Mouse (Mus musculus) embryonic facial prominence, embryonic 15.5 days (tissue): ENCODE data around the gene Als2. TPM values are rescaled to one million over a fixed set of nuclear protein-coding genes. Genes with fewer than 3 reads are reported as not detected.

ENCODE experiments used
- ATAC-seq: fragments of 200-750 bp; cut with Nextera tagmentation; 2 replicates; pipeline ENCODE4 v1.8.0; 2017; ENCODE audit warnings: low read depth, moderate TSS enrichment; ENCODE audit not compliant: insufficient number of reproducible peaks, low FRiP score, low TSS enrichment
- H3K27ac ChIP-seq: fragments of 300-500 bp; sonication (generic); replicated peaks from 2 replicates; pipeline ENCODE4 v1.5.1; 2015; ENCODE audit warnings: mild to moderate bottlenecking, inconsistent platforms
- H3K27me3 ChIP-seq: fragments of 300-500 bp; sonication (generic); 2 replicates; pipeline ENCODE4 v1.6.1; 2015; ENCODE audit warnings: inconsistent platforms
- H3K36me3 ChIP-seq: fragments of 300-500 bp; sonication (generic); 2 replicates; pipeline ENCODE4 v1.6.1; 2015; ENCODE audit warnings: mild to moderate bottlenecking, inconsistent platforms
- H3K4me1 ChIP-seq: fragments of 300-500 bp; sonication (generic); 2 replicates; pipeline ENCODE4 v1.6.1; 2015; ENCODE audit warnings: inconsistent platforms
- H3K4me2 ChIP-seq: fragments of 300-500 bp; sonication (generic); replicated peaks from 2 replicates; pipeline ENCODE4 v1.6.1; 2015; ENCODE audit warnings: mild to moderate bottlenecking, inconsistent platforms
- H3K4me3 ChIP-seq: fragments of 300-500 bp; sonication (generic); replicated peaks from 2 replicates; pipeline ENCODE4 v1.5.1; 2015; ENCODE audit warnings: mild to moderate bottlenecking, inconsistent platforms
- H3K9ac ChIP-seq: fragments of 300-500 bp; sonication (generic); 2 replicates; pipeline ENCODE4 v1.6.1; 2015; ENCODE audit warnings: inconsistent platforms
- H3K9me3 ChIP-seq: fragments of 300-500 bp; sonication (generic); replicated peaks from 2 replicates; pipeline ENCODE4 v1.6.1; 2016; ENCODE audit warnings: inconsistent platforms
- WGBS: fragments of 180-500 bp; shearing (Covaris S2); methylation state at CpG from one replicate; pipeline ENCODE4 v1.1.7; 2015; 5-methylcytosine and 5-hydroxymethylcytosine counted together
- polyA plus RNA-seq: library from polyadenylated mRNA; unstranded; fragments of >200 nt; fragmentation: Nextera tagmentation; extraction: Ambion mirVana; gene quantifications from 2 replicates; pipeline ENCODE4 v1.2.1, GENCODE M21; 2015

Gene Als2
- polyA plus RNA-seq, 1 experiment from 2014 or later, result 8.8 TPM

- WGBS, result 72% methylated on average over 7 of the region's 7 CpGs
- H3K4me3 ChIP-seq, result no peak overlapping the region
- no peak for ATAC-seq
Observed at GRCm38 (mm10) chr1:59128879-59129278, 108.2 kb downstream of the Als2 start.

GRCm38 (mm10) chr1:59125558-59125957, 111.5 kb downstream of the Als2 start:
- no peak overlapping the region for H3K9ac ChIP-seq
- no peak for ATAC-seq
- H3K27ac ChIP-seq, result no peak overlapping the region
- WGBS, result 75% methylated on average over 5 of the region's 5 CpGs
- no peak overlapping the region for H3K4me3 ChIP-seq
- no peaks in the 10 kb centered on the region for H3K4me1 ChIP-seq
- no peaks in the 10 kb centered on the region for H3K9me3 ChIP-seq
- no peaks in the 10 kb centered on the region for H3K27me3 ChIP-seq
- H3K4me2 ChIP-seq, result no peak overlapping the region
- H3K36me3 ChIP-seq, result no peaks in the 10 kb centered on the region

More at GRCm38 (mm10) chr1:59128879-59129278, 108.2 kb downstream of the Als2 start:
- Histone ChIP-seq H3K9me3 (no peaks in the 10 kb centered on the region), H3K36me3 (no peaks in the 10 kb centered on the region), H3K27me3 (no peaks in the 10 kb centered on the region), H3K27ac (no peak overlapping the region), H3K4me1 (no peaks in the 10 kb centered on the region), H3K9ac (no peak overlapping the region), H3K4me2 (no peak overlapping the region)

DNA sequence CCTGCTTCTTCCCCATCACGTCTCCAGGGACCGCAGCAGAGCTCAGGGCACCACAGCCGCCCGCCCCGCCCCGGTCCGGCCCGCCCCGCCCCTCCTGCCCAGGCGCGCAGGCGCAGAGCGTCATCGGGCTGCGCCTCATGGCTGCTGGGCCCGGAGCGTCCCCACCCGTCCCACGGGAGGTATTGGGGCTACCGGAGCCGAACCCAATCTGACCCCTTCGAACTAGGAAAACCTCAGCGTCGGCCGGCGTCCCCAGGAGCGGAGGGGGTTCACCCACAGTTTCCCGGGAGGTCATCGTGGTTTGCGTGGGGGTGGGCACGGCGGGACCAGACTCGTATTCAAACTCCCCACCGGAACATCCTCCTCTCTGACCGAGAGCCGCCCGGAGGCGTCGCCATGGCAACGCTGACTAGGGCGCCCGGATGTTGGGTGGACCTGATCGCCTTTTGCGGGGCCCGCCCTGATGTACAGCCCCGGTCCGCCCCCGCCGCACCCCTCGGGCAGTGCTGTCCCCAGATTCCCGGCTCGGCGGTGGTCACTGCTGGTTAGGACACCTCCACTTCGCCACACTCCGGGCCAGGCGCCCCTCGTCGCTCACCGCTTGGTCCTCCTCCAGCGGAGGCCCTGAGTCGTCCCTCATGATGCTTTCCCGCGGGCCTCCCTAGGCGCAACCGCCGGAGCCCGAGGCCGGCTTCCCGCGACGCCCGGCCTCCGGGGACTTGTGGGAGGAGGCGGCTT, 117.1 kb downstream of the Als2 start, which contains the start of gene Tmem237:
Gene Tmem237, minus strand, starts transcription at position 689 of the 738 bp plus-strand sequence.
- Histone ChIP-seq H3K9me3 (no peaks in the 10 kb centered on the region), H3K4me3 (peak within 1 kb of the TSS; percentile 76), H3K9ac (peak within 1 kb of the TSS; percentile 68), H3K36me3 (no peaks in the 10 kb centered on the region), H3K4me1 (no peaks in the 10 kb centered on the region), H3K27ac (peak within 1 kb of the TSS; percentile 75), H3K27me3 (no peaks in the 10 kb centered on the region), H3K4me2 (peak within 1 kb of the TSS; percentile 76)
- under 1% methylated on average over 74 of the region's 74 CpGs for WGBS
- ATAC-seq, result peak; percentile 97

Other genes starting within 250 kb of the Als2 start
- gene C2cd6, start 142.3 kb downstream of the Als2 start, polyA plus RNA-seq, result not detected in 2 replicates
- gene Tmem237, start 116.8 kb downstream of the Als2 start, polyA plus RNA-seq, result 30.5 and 31.8 TPM in 2 replicates
- 0.17 and 0.23 TPM in 2 replicates for gene Mpp4, start 73.8 kb downstream of the Als2 start, polyA plus RNA-seq
- gene Cdk15, start 19.7 kb upstream of the Als2 start, polyA plus RNA-seq, result 0.80 and 1.8 TPM in 2 replicates
- 11.9 TPM in 2 replicates for gene Fzd7, start 245.2 kb upstream of the Als2 start, polyA plus RNA-seq